Mouse (Mus musculus): ENCODE results near the gene Lrrc20.

Lrrc20 gene

DNA sequence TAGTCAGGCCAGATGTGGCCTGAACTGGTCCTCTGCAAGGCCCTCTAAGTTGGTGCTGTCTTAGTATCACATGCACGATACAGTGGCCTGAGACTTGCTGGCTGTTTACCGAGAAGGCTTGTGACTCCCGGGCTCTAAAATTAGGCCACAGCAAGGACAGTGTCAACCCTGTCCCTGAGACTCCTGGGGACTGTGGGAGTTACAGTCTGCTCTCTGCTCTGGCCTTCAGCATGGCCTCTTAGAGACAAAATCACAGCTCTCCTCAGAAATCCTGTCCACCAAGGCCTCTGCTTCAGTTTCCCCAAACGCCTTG, 152.3 kb downstream of the Lrrc20 start:
- DNase-seq (ENCODE audit: extremely low spot score, low spot score) = no peak
